Mouse (Mus musculus): ENCODE results near the gene Nr5a2.

DNA sequence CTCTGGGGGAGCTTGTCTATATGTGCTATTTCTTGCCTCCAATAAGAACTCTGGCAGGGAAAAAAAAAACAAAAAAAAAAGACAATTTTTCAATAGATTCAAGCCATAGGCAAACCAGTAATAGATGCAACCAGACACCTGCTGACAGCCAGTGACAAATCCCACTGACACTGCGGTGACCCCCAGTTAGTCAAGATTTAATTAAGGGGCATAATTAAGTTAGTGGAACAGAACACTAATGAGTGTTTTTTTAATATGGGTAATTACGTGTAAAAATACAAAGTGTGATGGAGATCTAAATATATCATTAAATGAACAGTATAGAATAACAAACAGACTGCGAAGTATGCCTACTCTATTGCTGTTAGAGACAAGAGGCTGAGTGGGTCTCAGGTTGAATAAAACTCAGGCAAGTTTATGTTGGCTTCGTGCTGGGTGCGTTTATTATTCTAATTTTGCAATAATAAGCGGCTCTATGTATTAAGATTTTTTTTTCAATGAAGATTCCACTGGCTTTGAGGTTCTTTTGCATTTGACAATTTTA lies 50.7 kb downstream of the Nr5a2 start:
- TF ChIP-seq CTCF (conservative IDR thresholded peaks at IDR 0.05; ENCODE audit: insufficient read depth, insufficient read length, low read depth, low read length), result no peak
- no peak for TF ChIP-seq POLR2A (IDR thresholded peaks at IDR 0.05; ENCODE audit: low read depth, low read length)
